Mouse (Mus musculus) small intestine, adult 2 months (tissue): ENCODE results near the gene Ube2l6. TPM values are rescaled to one million over a fixed set of nuclear protein-coding genes. Genes with fewer than 3 reads are reported as not detected.

ENCODE experiments used
- H3K27ac ChIP-seq: fragments of 200-500 bp; 2 replicates; pipeline ENCODE4 v1.5.1; 2012; ENCODE audit warnings: low read depth, low read length, control low read depth, inconsistent platforms; ENCODE audit not compliant: insufficient read depth
- H3K27me3 ChIP-seq: fragments of 200-500 bp; 2 replicates; pipeline ENCODE4 v1.6.1; 2012; ENCODE audit warnings: mild to moderate bottlenecking, moderate library complexity, low read length, inconsistent platforms; ENCODE audit not compliant: control insufficient read depth, insufficient read depth
- H3K36me3 ChIP-seq: fragments of 200-500 bp; 2 replicates; pipeline ENCODE4 v1.6.1; 2012; ENCODE audit warnings: mild to moderate bottlenecking, low read length, control low read depth, inconsistent platforms; ENCODE audit not compliant: control insufficient read depth, insufficient read depth
- H3K4me1 ChIP-seq: fragments of 200-500 bp; 2 replicates; pipeline ENCODE4 v1.6.1; 2012; ENCODE audit warnings: low read length, inconsistent platforms, mixed read lengths; ENCODE audit not compliant: control insufficient read depth, insufficient read depth, insufficient read length
- H3K4me3 ChIP-seq: fragments of 200-500 bp; 2 replicates; pipeline ENCODE4 v1.5.1; 2012; ENCODE audit warnings: low read depth, mild to moderate bottlenecking, control low read depth, inconsistent platforms, low read length, moderate library complexity
- CTCF ChIP-seq: fragments of 200-500 bp; IDR thresholded peaks from 2 replicates; pipeline ENCODE4 v1.5.1; 2012; ENCODE audit warnings: low read depth, mild to moderate bottlenecking, control low read depth, inconsistent platforms, low read length, moderate library complexity, mixed read lengths; ENCODE audit not compliant: insufficient replicate concordance, insufficient read length; ENCODE audit errors: extremely low read depth
- POLR2A ChIP-seq: fragments of 200-500 bp; IDR thresholded peaks from 2 replicates; pipeline ENCODE4 v1.6.1; 2012; ENCODE audit warnings: low read depth, mild to moderate bottlenecking, control low read depth, inconsistent platforms, low read length, moderate library complexity
- WGBS: fragments of 180-500 bp; shearing (Covaris S2); methylation state at CpG from one replicate; pipeline ENCODE4 v1.1.7; 2018; 5-methylcytosine and 5-hydroxymethylcytosine counted together
- polyA plus RNA-seq: library from polyadenylated mRNA; depleted of rRNA; stranded (reverse); fragments of >200 nt; gene quantifications from 2 replicates; pipeline ENCODE4 v1.2.3, GENCODE M21; 2012

The Ube2l6 gene
- polyA plus RNA-seq, 1 experiment, result 85.7 TPM

- WGBS, result 71% methylated on average over 3 of the region's 3 CpGs
- 0 out of 2 replicates have a peak, but pooled peaks cover 5% of the 10 kb centered on the region for H3K27me3 ChIP-seq
- TF ChIP-seq CTCF (no peak), POLR2A (no peak)
- peaks cover 4% of the 10 kb centered on the region; the same call in 1 of the 2 replicates for H3K4me1 ChIP-seq
- H3K27ac ChIP-seq, result no peak overlapping the region
- H3K4me3 ChIP-seq, result no peak overlapping the region
- H3K36me3 ChIP-seq, result no peaks in the 10 kb centered on the region
These were observed 21.2 kb downstream of the Ube2l6 start for GRCm38 (mm10) chr2:84819861-84820260.

- H3K4me1 ChIP-seq, result peaks cover 6% of the 10 kb centered on the region; the same call in 1 of the 2 replicates
- 0 out of 2 replicates have a peak, but pooled peaks cover 5% of the 10 kb centered on the region for H3K27me3 ChIP-seq
- WGBS, result 33% methylated on average over 13 of the region's 13 CpGs
- no peak within 1 kb of the TSS for H3K27ac ChIP-seq
- no peak within 1 kb of the TSS for H3K4me3 ChIP-seq
- H3K36me3 ChIP-seq, result no peaks in the 10 kb centered on the region
- TF ChIP-seq CTCF (no peak), POLR2A (no peak)
These were observed 23.9 kb downstream of the Ube2l6 start, which contains the start of gene Smtnl1 for GRCm38 (mm10) chr2:84822552-84822951. Gene Smtnl1 (minus strand): TSS chr2:84822652.

- Histone ChIP-seq H3K27me3 (0 out of 2 replicates have a peak, but pooled peaks cover 5% of the 10 kb centered on the region), H3K27ac (no peak overlapping the region), H3K36me3 (no peaks in the 10 kb centered on the region), H3K4me1 (peaks cover 9% of the 10 kb centered on the region), H3K4me3 (no peak overlapping the region)
- WGBS, result 43% methylated on average over 2 of the region's 2 CpGs
- no peak for TF ChIP-seq POLR2A
- no peak for TF ChIP-seq CTCF
These were observed 24.6 kb downstream of the Ube2l6 start for GRCm38 (mm10) chr2:84823237-84823636.

- under 1% methylated on average over 34 of the region's 34 CpGs for WGBS
- TF ChIP-seq CTCF, result no peak
- no peak for TF ChIP-seq POLR2A
- H3K27ac ChIP-seq, result peak within 1 kb of the TSS; percentile 75
- H3K4me1 ChIP-seq, result peaks cover 9% of the 10 kb centered on the region
- peaks cover 6% of the 10 kb centered on the region; the same call in 1 of the 2 replicates for H3K36me3 ChIP-seq
- peak within 1 kb of the TSS; percentile 89 for H3K4me3 ChIP-seq
- H3K27me3 ChIP-seq, result no peaks in the 10 kb centered on the region
These were observed 28.1 kb downstream of the Ube2l6 start, which contains the start of gene Timm10 for GRCm38 (mm10) chr2:84826488-84827282. Gene Timm10 (plus strand): TSS chr2:84826997.

- Histone ChIP-seq H3K36me3 (peaks cover 6% of the 10 kb centered on the region; the same call in 1 of the 2 replicates), H3K4me3 (peak overlapping the region; percentile 89), H3K27me3 (no peaks in the 10 kb centered on the region), H3K27ac (peak overlapping the region; percentile 75), H3K4me1 (peaks cover 9% of the 10 kb centered on the region)
- TF ChIP-seq POLR2A (peak; percentile 15; the same call in 1 of the 2 replicates), CTCF (no peak)
- 1% methylated on average over 29 of the region's 29 CpGs for WGBS
These were observed 28.8 kb downstream of the Ube2l6 start for GRCm38 (mm10) chr2:84827283-84827920.

- Histone ChIP-seq H3K36me3 (peaks cover 6% of the 10 kb centered on the region; the same call in 1 of the 2 replicates), H3K27ac (peak overlapping the region; percentile 13; the same call in 1 of the 2 replicates), H3K4me3 (no peak overlapping the region), H3K27me3 (no peaks in the 10 kb centered on the region), H3K4me1 (peaks cover 3% of the 10 kb centered on the region; the same call in 1 of the 2 replicates)
- 28% methylated on average over 10 of the region's 10 CpGs for WGBS
- TF ChIP-seq CTCF (peak; percentile 96), POLR2A (no peak)
These were observed 33.2 kb downstream of the Ube2l6 start for GRCm38 (mm10) chr2:84831666-84832391.
